Mouse (Mus musculus): ENCODE data around the gene 1520401A03Rik. TPM values are rescaled to one million over a fixed set of nuclear protein-coding genes. Genes with fewer than 3 reads are reported as not detected.
A peak's percentile ranks its signal among the peaks of the same experiment; 100 is the strongest.

1520401A03Rik gene
- polyA plus RNA-seq, 1 experiment, result 0.27 TPM

DNA sequence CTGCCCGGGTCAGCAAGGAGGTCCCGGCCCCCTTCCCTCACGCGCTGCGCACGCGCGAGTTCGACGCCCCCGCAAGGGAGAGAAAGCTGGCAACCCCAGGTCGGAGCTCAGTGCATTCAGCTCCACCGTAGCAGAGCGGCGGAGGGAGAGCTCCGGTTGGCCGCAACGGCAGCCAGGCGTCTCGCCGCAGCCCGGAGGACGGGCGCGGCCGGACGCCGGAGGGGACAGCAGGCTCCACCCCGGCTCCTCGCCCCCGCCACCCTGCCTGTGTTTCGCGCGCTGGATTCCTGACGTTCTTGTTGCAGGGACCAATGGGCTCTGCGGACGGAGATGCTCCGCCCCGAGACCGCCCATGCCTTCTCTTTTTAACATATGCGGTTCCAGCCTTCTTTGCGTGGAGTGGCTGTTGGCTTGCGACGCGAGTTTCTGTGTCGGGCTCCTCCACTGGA lies 17.6 kb upstream of the 1520401A03Rik start:
- 1% methylated on average over 45 of the region's 46 CpGs for WGBS

DNA sequence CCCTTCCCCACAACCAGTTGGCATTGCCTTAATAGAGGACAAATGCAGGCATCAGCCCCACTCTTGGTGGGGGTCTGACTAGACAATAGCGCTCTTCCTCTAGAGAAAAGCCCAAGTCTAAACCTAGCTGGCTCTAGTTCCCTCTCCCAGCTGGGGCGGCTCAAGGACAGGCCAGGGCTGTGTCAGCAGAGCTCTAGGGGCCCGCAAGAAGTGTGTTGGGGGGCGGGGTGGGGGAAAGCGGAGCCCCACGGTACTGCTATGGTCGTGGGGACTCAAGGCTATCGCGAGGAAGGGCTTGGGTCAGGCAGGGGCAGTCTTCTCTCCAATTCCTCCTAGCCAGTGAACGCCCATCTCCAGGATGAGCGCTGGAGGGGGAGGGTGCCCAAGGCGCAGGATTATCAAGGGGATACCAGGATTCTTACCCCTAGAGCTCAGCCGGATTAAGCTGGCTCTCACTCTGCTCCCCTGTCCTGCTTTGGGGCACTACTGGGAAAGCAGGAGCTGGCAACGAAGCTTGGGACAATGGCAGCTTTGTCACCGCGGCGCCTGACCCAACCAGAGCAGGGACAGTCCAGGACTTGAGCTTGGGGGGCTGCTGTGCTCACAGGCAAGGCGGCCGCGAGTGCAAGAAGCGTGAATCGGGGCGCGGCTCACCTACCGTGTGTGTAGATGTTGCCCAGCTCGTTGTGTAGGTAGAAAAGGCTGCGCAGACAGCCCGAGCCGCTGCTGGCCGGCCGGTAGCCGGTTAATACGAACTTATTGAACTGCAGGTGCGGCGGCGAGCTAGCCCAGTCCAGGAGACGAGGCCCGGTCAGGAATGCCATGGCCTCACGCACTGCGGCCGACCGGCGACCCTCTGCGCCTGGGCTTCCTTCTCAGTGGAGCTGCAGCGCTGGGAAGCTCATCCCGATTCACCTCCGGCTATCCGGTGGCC lies 16.9 kb upstream of the 1520401A03Rik start:
- peaks cover 21% of the 10 kb centered on the region for H3K4me1 ChIP-seq (replicated peaks; ENCODE audit: control insufficient read depth, insufficient read depth, low read length)
- H3K36me3 ChIP-seq (ENCODE audit: control insufficient read depth, insufficient read depth, low read length), result no peaks in the 10 kb centered on the region
- WGBS, result 8% methylated on average over 48 of the region's 48 CpGs
- no peak overlapping the region for H3K27ac ChIP-seq (ENCODE audit: control insufficient read depth, insufficient read depth, low read length)
- no peak for DNase-seq
- peak overlapping the region; percentile 68 for H3K4me3 ChIP-seq (ENCODE audit: control insufficient read depth, insufficient read depth, low read length)
- peaks cover 24% of the 10 kb centered on the region for H3K27me3 ChIP-seq (ENCODE audit: control insufficient read depth, insufficient read depth, low read length)
- TF ChIP-seq POLR2A (IDR thresholded peaks at IDR 0.05; ENCODE audit: control insufficient read depth, extremely low read depth, insufficient read depth, low read length, poor library complexity), result no peak
- 0 out of 2 replicates have a peak, but pooled peaks have one; percentile 12 for TF ChIP-seq CTCF (IDR thresholded peaks at IDR 0.05; ENCODE audit: borderline replicate concordance, control insufficient read depth, extremely low read depth, insufficient read depth, low read length, poor library complexity)

More for the DNA sequence above, 17.6 kb upstream of the 1520401A03Rik start:
- peak; percentile 64 for DNase-seq
- H3K36me3 ChIP-seq (ENCODE audit: control insufficient read depth, insufficient read depth, low read length), result no peaks in the 10 kb centered on the region
- peaks cover 29% of the 10 kb centered on the region for H3K27me3 ChIP-seq (ENCODE audit: control insufficient read depth, insufficient read depth, low read length)
- peaks cover 26% of the 10 kb centered on the region for H3K4me1 ChIP-seq (replicated peaks; ENCODE audit: control insufficient read depth, insufficient read depth, low read length)
- no peak overlapping the region for H3K27ac ChIP-seq (ENCODE audit: control insufficient read depth, insufficient read depth, low read length)
- H3K4me3 ChIP-seq (ENCODE audit: control insufficient read depth, insufficient read depth, low read length), result peak overlapping the region; percentile 68
- no peak for TF ChIP-seq POLR2A (IDR thresholded peaks at IDR 0.05; ENCODE audit: control insufficient read depth, extremely low read depth, insufficient read depth, low read length, poor library complexity)
- 0 out of 2 replicates have a peak, but pooled peaks have one; percentile 5 for TF ChIP-seq CTCF (IDR thresholded peaks at IDR 0.05; ENCODE audit: borderline replicate concordance, control insufficient read depth, extremely low read depth, insufficient read depth, low read length, poor library complexity)

DNA sequence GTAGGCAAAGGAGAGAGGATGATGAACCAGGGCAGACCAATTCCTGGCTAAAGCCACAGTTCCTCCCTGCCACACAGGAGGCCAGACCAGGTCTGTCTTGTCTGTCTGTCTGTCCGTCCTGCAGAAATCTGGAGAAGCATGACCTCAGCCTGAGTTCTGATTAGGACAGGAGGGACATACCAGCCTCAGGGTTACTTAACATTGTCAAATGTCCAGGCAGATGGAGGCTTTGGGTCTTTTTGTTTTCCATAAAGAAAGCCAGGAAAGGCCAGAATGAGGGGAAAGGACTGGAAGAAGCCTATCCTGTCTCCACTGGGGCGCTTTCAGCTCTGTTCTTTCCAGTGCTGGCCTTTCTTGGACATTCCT lies 16.2 kb upstream of the 1520401A03Rik start:
- 81% methylated on average over 2 of the region's 2 CpGs for whole genome bisulfite sequencing
- no peak for DNase-seq
- Histone ChIP-seq H3K4me1 (replicated peaks; ENCODE audit: control insufficient read depth, insufficient read depth, low read length) (peaks cover 21% of the 10 kb centered on the region), H3K27ac (ENCODE audit: control insufficient read depth, insufficient read depth, low read length) (no peak overlapping the region), H3K4me3 (ENCODE audit: control insufficient read depth, insufficient read depth, low read length) (no peak overlapping the region), H3K36me3 (ENCODE audit: control insufficient read depth, insufficient read depth, low read length) (no peaks in the 10 kb centered on the region), H3K27me3 (ENCODE audit: control insufficient read depth, insufficient read depth, low read length) (peaks cover 24% of the 10 kb centered on the region)
- TF ChIP-seq POLR2A (IDR thresholded peaks at IDR 0.05; ENCODE audit: control insufficient read depth, extremely low read depth, insufficient read depth, low read length, poor library complexity) (no peak), CTCF (IDR thresholded peaks at IDR 0.05; ENCODE audit: borderline replicate concordance, control insufficient read depth, extremely low read depth, insufficient read depth, low read length, poor library complexity) (no peak)

DNA sequence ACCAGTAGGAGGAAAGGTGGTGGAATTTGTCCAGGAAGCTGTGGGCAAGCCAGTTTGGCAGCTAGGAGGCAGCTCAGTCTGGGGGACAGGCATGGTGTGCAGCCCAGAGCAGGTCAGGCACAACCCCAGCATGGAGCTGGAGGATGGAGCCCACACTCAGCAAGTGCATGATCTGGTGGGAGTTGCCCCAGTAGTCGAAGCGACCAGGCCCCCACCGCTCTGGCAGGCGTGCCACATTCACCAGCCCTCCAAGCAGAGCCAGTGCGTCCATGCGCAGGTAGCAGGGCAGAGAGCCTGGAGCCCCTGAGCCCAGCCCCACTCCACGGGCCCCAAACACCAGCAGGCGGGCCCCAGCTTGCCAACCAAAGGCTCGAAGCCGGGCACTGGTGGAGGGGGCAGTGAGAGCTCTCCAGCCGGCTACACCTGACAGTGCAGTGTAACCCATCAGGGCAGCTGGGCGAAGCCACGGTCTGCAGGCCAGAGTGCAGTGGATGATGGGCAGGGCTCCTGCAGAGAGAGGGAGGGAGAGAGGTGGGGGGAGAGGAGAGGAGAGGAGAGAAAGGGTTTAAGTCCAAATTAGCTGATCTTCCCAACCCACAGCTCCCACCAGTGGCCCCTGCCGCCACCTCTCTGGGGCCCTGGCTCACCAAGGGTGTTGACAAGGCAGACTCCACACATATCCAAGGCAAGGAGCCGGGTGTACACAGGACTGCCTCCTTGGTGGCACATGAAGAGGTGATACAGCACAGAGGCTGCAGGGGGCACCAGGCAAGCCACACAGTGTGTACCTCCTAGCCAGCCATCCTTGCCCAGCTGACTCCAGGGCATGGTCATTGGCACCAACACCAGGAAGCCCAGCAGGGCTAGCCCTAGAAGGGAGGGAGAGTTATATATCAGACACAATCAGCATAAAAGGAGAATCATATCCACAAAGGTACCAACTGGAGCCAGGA lies 15.2 kb upstream of the 1520401A03Rik start:
- peaks cover 18% of the 10 kb centered on the region for H3K27me3 ChIP-seq (ENCODE audit: control insufficient read depth, insufficient read depth, low read length)
- no peak overlapping the region for H3K27ac ChIP-seq (ENCODE audit: control insufficient read depth, insufficient read depth, low read length)
- H3K4me1 ChIP-seq (replicated peaks; ENCODE audit: control insufficient read depth, insufficient read depth, low read length), result peaks cover 21% of the 10 kb centered on the region
- DNase-seq, result no peak
- no peak overlapping the region for H3K4me3 ChIP-seq (ENCODE audit: control insufficient read depth, insufficient read depth, low read length)
- no peaks in the 10 kb centered on the region for H3K36me3 ChIP-seq (ENCODE audit: control insufficient read depth, insufficient read depth, low read length)
- 89% methylated on average over 15 of the region's 15 CpGs for WGBS
- no peak for TF ChIP-seq CTCF (IDR thresholded peaks at IDR 0.05; ENCODE audit: borderline replicate concordance, control insufficient read depth, extremely low read depth, insufficient read depth, low read length, poor library complexity)
- no peak for TF ChIP-seq POLR2A (IDR thresholded peaks at IDR 0.05; ENCODE audit: control insufficient read depth, extremely low read depth, insufficient read depth, low read length, poor library complexity)

DNA sequence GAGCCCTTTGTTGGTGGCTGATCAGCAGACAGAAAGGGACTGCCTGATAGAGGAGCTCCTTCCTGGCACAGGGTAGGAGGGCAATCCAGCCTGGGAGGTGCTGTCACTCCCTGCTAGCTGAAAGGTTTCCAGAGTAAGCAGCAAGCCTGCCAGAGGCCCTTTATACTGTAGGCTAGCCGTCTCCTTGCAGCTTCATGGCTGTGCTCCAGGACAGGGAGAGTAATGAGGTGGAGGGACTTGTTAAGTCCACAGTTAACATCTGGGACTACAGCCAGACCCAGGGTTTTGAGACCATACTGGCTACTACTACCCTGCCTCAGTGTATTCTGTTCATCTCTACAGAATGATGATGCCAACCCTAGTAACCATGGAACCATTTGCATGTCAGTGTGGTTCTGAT lies 11.8 kb upstream of the 1520401A03Rik start:
- H3K27ac ChIP-seq (ENCODE audit: control insufficient read depth, insufficient read depth, low read length), result no peak overlapping the region
- no peak overlapping the region for H3K4me3 ChIP-seq (ENCODE audit: control insufficient read depth, insufficient read depth, low read length)
- DNase-seq, result no peak
- no peak for TF ChIP-seq CTCF (IDR thresholded peaks at IDR 0.05; ENCODE audit: borderline replicate concordance, control insufficient read depth, extremely low read depth, insufficient read depth, low read length, poor library complexity)
- no peak for TF ChIP-seq POLR2A (IDR thresholded peaks at IDR 0.05; ENCODE audit: control insufficient read depth, extremely low read depth, insufficient read depth, low read length, poor library complexity)
- peaks cover under 1% of the 10 kb centered on the region; the same call in 1 of the 2 replicates for H3K4me1 ChIP-seq (replicated peaks; ENCODE audit: control insufficient read depth, insufficient read depth, low read length)
- peaks cover 3% of the 10 kb centered on the region; the same call in 1 of the 2 replicates for H3K27me3 ChIP-seq (ENCODE audit: control insufficient read depth, insufficient read depth, low read length)
- no peaks in the 10 kb centered on the region for H3K36me3 ChIP-seq (ENCODE audit: control insufficient read depth, insufficient read depth, low read length)
- 93% methylated on average over 1 of the region's 1 CpGs for WGBS

DNA sequence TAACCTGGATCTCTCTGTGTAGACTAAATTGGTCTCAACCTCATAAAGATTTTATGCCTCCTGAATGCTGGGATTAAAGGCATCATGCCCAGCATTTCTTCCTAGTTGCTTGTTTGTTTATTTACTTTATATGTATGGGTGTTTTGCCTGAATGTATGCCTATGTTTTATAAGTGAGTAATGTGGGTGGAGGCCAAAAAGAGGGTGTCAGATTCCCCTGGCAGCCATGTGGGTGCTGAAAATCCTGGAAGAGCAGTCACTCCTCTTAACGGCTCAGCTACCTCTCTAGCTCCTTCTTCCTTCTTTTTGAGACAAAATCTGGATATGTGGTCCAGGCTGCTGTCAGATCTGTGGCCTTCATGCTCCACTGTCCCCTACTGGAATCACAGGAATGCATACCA lies 7.9 kb upstream of the 1520401A03Rik start:
- H3K4me1 ChIP-seq (replicated peaks; ENCODE audit: control insufficient read depth, insufficient read depth, low read length), result peaks cover 9% of the 10 kb centered on the region; the same call in 1 of the 2 replicates
- H3K36me3 ChIP-seq (ENCODE audit: control insufficient read depth, insufficient read depth, low read length), result no peaks in the 10 kb centered on the region
- H3K27ac ChIP-seq (ENCODE audit: control insufficient read depth, insufficient read depth, low read length), result no peak overlapping the region
- TF ChIP-seq CTCF (IDR thresholded peaks at IDR 0.05; ENCODE audit: borderline replicate concordance, control insufficient read depth, extremely low read depth, insufficient read depth, low read length, poor library complexity) (no peak), POLR2A (IDR thresholded peaks at IDR 0.05; ENCODE audit: control insufficient read depth, extremely low read depth, insufficient read depth, low read length, poor library complexity) (no peak)
- WGBS, result 79% methylated on average over 1 of the region's 1 CpGs
- peaks cover 2% of the 10 kb centered on the region; the same call in 1 of the 2 replicates for H3K27me3 ChIP-seq (ENCODE audit: control insufficient read depth, insufficient read depth, low read length)
- DNase-seq, result no peak
- no peak overlapping the region for H3K4me3 ChIP-seq (ENCODE audit: control insufficient read depth, insufficient read depth, low read length)
